Mouse (Mus musculus): Measurements from ENCODE around the gene Fam102a. TPM values are rescaled to one million over a fixed set of nuclear protein-coding genes. Genes with fewer than 3 reads are reported as not detected.
"Not testable (repeated sequence)": the region's sequence is repeated elsewhere in the genome, so short reads cannot be mapped to it uniquely, and the experiment has no call there.

The Fam102a gene
- 6.9 and 7.8 TPM in 2 replicates for polyA plus RNA-seq (2014; fragmentation: Nextera tagmentation; extraction: Ambion mirVana)

DNA sequence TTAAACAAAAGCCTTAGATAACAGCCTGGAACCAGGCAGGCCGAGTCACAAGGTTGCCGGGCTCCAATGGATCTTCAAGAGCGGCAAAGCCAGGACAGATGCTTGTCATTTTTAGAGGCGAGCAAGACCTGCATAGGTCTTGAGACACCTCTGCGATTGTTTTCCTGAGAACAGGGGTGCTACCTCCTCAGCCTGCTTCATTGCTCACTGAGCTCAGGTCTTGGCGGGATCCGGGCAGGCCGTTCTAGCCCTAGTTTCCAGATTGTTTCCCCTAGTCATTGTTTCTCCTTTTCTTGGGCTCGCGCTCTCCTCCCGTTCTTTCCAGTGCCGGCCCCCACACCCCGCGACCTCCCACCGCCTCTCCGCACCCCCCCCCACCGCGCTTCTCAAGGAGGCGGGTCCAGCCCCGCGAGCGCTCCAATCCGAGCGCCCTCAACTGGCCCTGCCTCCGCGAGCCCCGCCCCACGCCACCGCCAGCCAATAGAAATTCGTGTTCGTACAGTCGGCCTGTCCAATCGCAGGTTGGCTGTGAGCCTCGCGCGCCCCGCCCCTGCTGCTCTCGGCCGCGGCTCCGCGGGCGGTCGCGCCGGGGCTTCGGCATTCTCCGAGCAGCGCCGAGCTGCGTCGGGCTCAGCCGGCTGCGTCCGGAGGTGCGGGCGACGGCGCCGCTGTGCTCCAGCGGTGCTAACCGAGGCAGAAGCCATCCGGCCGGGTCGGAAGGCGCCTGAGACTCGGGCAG lies at the start of gene Fam102a:
Fam102a (plus strand) TSS at position 600 of the 739 bp plus-strand sequence.
- Histone ChIP-seq H3K27me3 (ENCODE audit: control insufficient read depth, insufficient read depth, low read length) (no peaks in the 10 kb centered on the region), H3K4me3 (replicated peaks; ENCODE audit: low read depth, low read length) (peak within 1 kb of the TSS; percentile 85), H3K27ac (replicated peaks; ENCODE audit: low read depth, low read length) (peak within 1 kb of the TSS; percentile 88), H3K9me3 (ENCODE audit: control insufficient read depth, low read length) (no peaks in the 10 kb centered on the region), H3K36me3 (ENCODE audit: control insufficient read depth, insufficient read depth, low read length) (no peaks in the 10 kb centered on the region), H3K4me2 (ENCODE audit: low read length) (peak within 1 kb of the TSS; percentile 86), H3K4me1 (ENCODE audit: control insufficient read depth, insufficient read depth, low read length) (peaks cover 45% of the 10 kb centered on the region), H3K9ac (replicated peaks; ENCODE audit: low read length) (peak within 1 kb of the TSS; percentile 91)
- DNase-seq (peak; percentile 99), ATAC-seq (ENCODE audit: low FRiP score, low TSS enrichment) (peak; percentile 96)
- under 1% methylated on average over 67 of the region's 67 CpGs for WGBS

DNA sequence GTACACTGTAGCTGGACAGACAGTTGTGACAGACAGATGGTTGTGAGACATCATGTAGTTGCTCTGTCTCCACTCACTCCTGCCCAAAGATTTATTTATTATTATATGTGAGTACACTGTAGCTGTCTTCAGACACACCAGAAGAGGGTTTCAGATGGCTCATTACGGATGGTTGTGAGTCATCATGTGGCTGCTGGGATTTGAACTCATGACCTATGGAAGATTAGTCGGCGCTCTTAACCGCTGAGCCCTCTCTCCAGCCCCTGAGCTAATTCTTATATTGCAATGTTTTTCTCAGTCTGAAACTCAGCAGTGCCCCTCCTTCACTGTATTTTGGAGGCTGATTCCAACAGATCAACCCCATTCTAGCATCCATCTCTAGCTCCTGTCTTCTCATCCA lies 49.4 kb upstream of the Fam102a start:
- H3K36me3 ChIP-seq (ENCODE audit: control insufficient read depth, insufficient read depth, low read length): no peaks in the 10 kb centered on the region
- WGBS: 91% methylated on average over 4 of the region's 4 CpGs
- H3K4me2 ChIP-seq (ENCODE audit: low read length): no peak overlapping the region
- no peaks in the 10 kb centered on the region for H3K9me3 ChIP-seq (ENCODE audit: control insufficient read depth, low read length)
- no peak overlapping the region for H3K4me3 ChIP-seq (replicated peaks; ENCODE audit: low read depth, low read length)
- no peak overlapping the region for H3K9ac ChIP-seq (replicated peaks; ENCODE audit: low read length)
- no peak overlapping the region for H3K27ac ChIP-seq (replicated peaks; ENCODE audit: low read depth, low read length)
- no peak for ATAC-seq (ENCODE audit: low FRiP score, low TSS enrichment)
- DNase-seq: no peak
- no peaks in the 10 kb centered on the region for H3K4me1 ChIP-seq (ENCODE audit: control insufficient read depth, insufficient read depth, low read length)
- H3K27me3 ChIP-seq (ENCODE audit: control insufficient read depth, insufficient read depth, low read length): no peaks in the 10 kb centered on the region

GRCm38 (mm10) chr2:32486155-32486554 lies 49.0 kb upstream of the Fam102a start:
- Histone ChIP-seq H3K4me2 (ENCODE audit: low read length) (no peak overlapping the region), H3K4me3 (replicated peaks; ENCODE audit: low read depth, low read length) (no peak overlapping the region), H3K36me3 (ENCODE audit: control insufficient read depth, insufficient read depth, low read length) (no peaks in the 10 kb centered on the region), H3K9me3 (ENCODE audit: control insufficient read depth, low read length) (no peaks in the 10 kb centered on the region), H3K4me1 (ENCODE audit: control insufficient read depth, insufficient read depth, low read length) (no peaks in the 10 kb centered on the region), H3K27me3 (ENCODE audit: control insufficient read depth, insufficient read depth, low read length) (no peaks in the 10 kb centered on the region), H3K9ac (replicated peaks; ENCODE audit: low read length) (no peak overlapping the region), H3K27ac (replicated peaks; ENCODE audit: low read depth, low read length) (no peak overlapping the region)
- DNase-seq (no peak), ATAC-seq (ENCODE audit: low FRiP score, low TSS enrichment) (no peak)
- 94% methylated on average over 9 of the region's 9 CpGs for WGBS

- whole genome bisulfite sequencing: 8% methylated on average over 6 of the region's 6 CpGs
- ATAC-seq (ENCODE audit: low FRiP score, low TSS enrichment) (peak; percentile 46; the same call in 1 of the 2 replicates), DNase-seq (peak; percentile 93)
- no peak overlapping the region for H3K4me2 ChIP-seq (ENCODE audit: low read length)
- H3K27me3 ChIP-seq (ENCODE audit: control insufficient read depth, insufficient read depth, low read length): no peaks in the 10 kb centered on the region
- no peak overlapping the region for H3K9ac ChIP-seq (replicated peaks; ENCODE audit: low read length)
- no peak overlapping the region for H3K27ac ChIP-seq (replicated peaks; ENCODE audit: low read depth, low read length)
- no peaks in the 10 kb centered on the region for H3K4me1 ChIP-seq (ENCODE audit: control insufficient read depth, insufficient read depth, low read length)
- no peak overlapping the region for H3K4me3 ChIP-seq (replicated peaks; ENCODE audit: low read depth, low read length)
- no peaks in the 10 kb centered on the region for H3K36me3 ChIP-seq (ENCODE audit: control insufficient read depth, insufficient read depth, low read length)
- H3K9me3 ChIP-seq (ENCODE audit: control insufficient read depth, low read length): no peaks in the 10 kb centered on the region
Observed at GRCm38 (mm10) chr2:32487124-32487623, 48.0 kb upstream of the Fam102a start.

DNA sequence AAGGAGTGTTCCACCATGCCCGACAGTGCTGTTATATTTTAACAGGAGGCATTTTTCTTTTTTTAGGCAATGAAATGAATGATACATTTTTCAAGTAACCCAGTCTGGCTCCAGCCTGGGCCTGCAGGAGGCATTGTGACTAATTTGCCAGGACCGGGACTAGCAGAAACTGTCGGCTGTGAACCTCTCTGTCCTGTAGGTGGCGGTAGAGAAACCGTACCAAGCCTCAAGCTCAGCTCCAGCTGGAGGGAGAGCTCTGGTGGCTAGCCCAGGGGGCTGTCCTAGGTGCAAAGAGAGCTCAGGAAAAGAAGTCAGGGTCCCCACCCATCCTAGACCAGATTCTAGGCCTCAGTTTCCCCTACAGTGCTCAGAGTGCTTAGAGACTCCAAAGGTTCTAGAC lies 46.5 kb upstream of the Fam102a start:
- 1% methylated on average over 5 of the region's 5 CpGs for WGBS
- H3K4me3 ChIP-seq (replicated peaks; ENCODE audit: low read depth, low read length): no peak overlapping the region
- H3K27me3 ChIP-seq (ENCODE audit: control insufficient read depth, insufficient read depth, low read length): no peaks in the 10 kb centered on the region
- H3K9me3 ChIP-seq (ENCODE audit: control insufficient read depth, low read length): no peaks in the 10 kb centered on the region
- no peaks in the 10 kb centered on the region for H3K4me1 ChIP-seq (ENCODE audit: control insufficient read depth, insufficient read depth, low read length)
- ATAC-seq (ENCODE audit: low FRiP score, low TSS enrichment): no peak
- no peak overlapping the region for H3K4me2 ChIP-seq (ENCODE audit: low read length)
- H3K27ac ChIP-seq (replicated peaks; ENCODE audit: low read depth, low read length): no peak overlapping the region
- H3K36me3 ChIP-seq (ENCODE audit: control insufficient read depth, insufficient read depth, low read length): no peaks in the 10 kb centered on the region
- peak; percentile 92 for DNase-seq
- H3K9ac ChIP-seq (replicated peaks; ENCODE audit: low read length): no peak overlapping the region

GRCm38 (mm10) chr2:32490730-32491129 lies 44.4 kb upstream of the Fam102a start:
- H3K27me3 ChIP-seq (ENCODE audit: control insufficient read depth, insufficient read depth, low read length); H3K9ac ChIP-seq (replicated peaks; ENCODE audit: low read length); H3K4me1 ChIP-seq (ENCODE audit: control insufficient read depth, insufficient read depth, low read length); H3K36me3 ChIP-seq (ENCODE audit: control insufficient read depth, insufficient read depth, low read length); H3K9me3 ChIP-seq (ENCODE audit: control insufficient read depth, low read length); DNase-seq; H3K27ac ChIP-seq (replicated peaks; ENCODE audit: low read depth, low read length); ATAC-seq (ENCODE audit: low FRiP score, low TSS enrichment); H3K4me3 ChIP-seq (replicated peaks; ENCODE audit: low read depth, low read length); H3K4me2 ChIP-seq (ENCODE audit: low read length): not testable (repeated sequence)

GRCm38 (mm10) chr2:32492661-32493060 lies 42.5 kb upstream of the Fam102a start:
- Histone ChIP-seq H3K9me3 (ENCODE audit: control insufficient read depth, low read length) (no peaks in the 10 kb centered on the region), H3K4me2 (ENCODE audit: low read length) (no peak overlapping the region), H3K9ac (replicated peaks; ENCODE audit: low read length) (no peak overlapping the region), H3K4me3 (replicated peaks; ENCODE audit: low read depth, low read length) (no peak overlapping the region), H3K27ac (replicated peaks; ENCODE audit: low read depth, low read length) (no peak overlapping the region), H3K27me3 (ENCODE audit: control insufficient read depth, insufficient read depth, low read length) (no peaks in the 10 kb centered on the region), H3K36me3 (ENCODE audit: control insufficient read depth, insufficient read depth, low read length) (no peaks in the 10 kb centered on the region), H3K4me1 (ENCODE audit: control insufficient read depth, insufficient read depth, low read length) (no peaks in the 10 kb centered on the region)
- 71% methylated on average over 2 of the region's 2 CpGs for WGBS
- no peak for ATAC-seq (ENCODE audit: low FRiP score, low TSS enrichment)
- DNase-seq: no peak

- WGBS: 80% methylated on average over 12 of the region's 12 CpGs
- Histone ChIP-seq H3K36me3 (ENCODE audit: control insufficient read depth, insufficient read depth, low read length) (no peaks in the 10 kb centered on the region), H3K9me3 (ENCODE audit: control insufficient read depth, low read length) (no peaks in the 10 kb centered on the region), H3K4me2 (ENCODE audit: low read length) (no peak overlapping the region), H3K27me3 (ENCODE audit: control insufficient read depth, insufficient read depth, low read length) (no peaks in the 10 kb centered on the region), H3K9ac (replicated peaks; ENCODE audit: low read length) (no peak overlapping the region), H3K27ac (replicated peaks; ENCODE audit: low read depth, low read length) (no peak overlapping the region), H3K4me3 (replicated peaks; ENCODE audit: low read depth, low read length) (no peak overlapping the region), H3K4me1 (ENCODE audit: control insufficient read depth, insufficient read depth, low read length) (no peaks in the 10 kb centered on the region)
- no peak for ATAC-seq (ENCODE audit: low FRiP score, low TSS enrichment)
- DNase-seq: no peak
Observed at GRCm38 (mm10) chr2:32493301-32493701, 41.8 kb upstream of the Fam102a start.

- Histone ChIP-seq H3K9ac (replicated peaks; ENCODE audit: low read length) (no peak overlapping the region), H3K9me3 (ENCODE audit: control insufficient read depth, low read length) (no peaks in the 10 kb centered on the region), H3K4me1 (ENCODE audit: control insufficient read depth, insufficient read depth, low read length) (no peaks in the 10 kb centered on the region), H3K4me3 (replicated peaks; ENCODE audit: low read depth, low read length) (no peak overlapping the region), H3K36me3 (ENCODE audit: control insufficient read depth, insufficient read depth, low read length) (no peaks in the 10 kb centered on the region), H3K4me2 (ENCODE audit: low read length) (no peak overlapping the region), H3K27ac (replicated peaks; ENCODE audit: low read depth, low read length) (no peak overlapping the region), H3K27me3 (ENCODE audit: control insufficient read depth, insufficient read depth, low read length) (no peaks in the 10 kb centered on the region)
- no peak for ATAC-seq (ENCODE audit: low FRiP score, low TSS enrichment)
- WGBS: 69% methylated on average over 2 of the region's 2 CpGs
- DNase-seq: no peak
Observed at GRCm38 (mm10) chr2:32494522-32494921, 40.6 kb upstream of the Fam102a start.

Measured in midbrain, embryonic 14.5 days (tissue).